Mouse (Mus musculus): ENCODE data around the gene Zdhhc7.

The Zdhhc7 gene

GRCm38 (mm10) chr8:120114315-120114841, 13.1 kb upstream of the Zdhhc7 start:
- DNase-seq (ENCODE audit: low spot score in 2 of 2): peak; percentile 30 to 47

DNA sequence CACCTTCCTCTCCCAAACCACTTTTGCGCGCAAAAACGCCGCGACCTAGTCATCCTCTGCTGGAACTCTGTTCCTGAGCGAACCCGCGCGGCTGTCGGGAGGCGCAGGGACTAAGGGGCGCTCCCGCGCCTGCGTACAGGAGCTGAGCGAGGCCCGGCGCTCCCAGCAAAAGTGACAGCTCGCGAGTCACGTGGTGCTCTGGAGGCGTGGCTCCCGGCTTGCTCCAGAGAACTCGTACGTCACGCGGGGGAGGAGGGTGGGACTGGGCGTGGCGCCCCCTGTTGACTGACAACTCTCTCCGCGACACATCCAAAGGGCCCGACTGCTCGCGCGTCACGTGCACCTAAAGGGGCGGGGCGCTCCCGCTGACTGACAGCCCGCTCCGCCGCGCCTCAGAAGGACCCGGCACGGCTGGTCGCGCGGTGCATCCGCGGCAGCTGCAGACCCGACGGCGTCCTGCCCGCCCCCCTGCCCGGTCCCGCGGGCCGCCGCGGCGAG, 12.5 kb upstream of the Zdhhc7 start, which contains the start of gene 6430548M08Rik:
6430548M08Rik (plus strand) TSS at position 395 of the 498 bp plus-strand sequence.
- DNase-seq (ENCODE audit: low spot score in 2 of 2): peak; percentile 100

- peak; percentile 36 to 45 for DNase-seq (ENCODE audit: low spot score in 2 of 2)
Measured at GRCm38 (mm10) chr8:120113306-120113705, 12.0 kb upstream of the Zdhhc7 start.

DNA sequence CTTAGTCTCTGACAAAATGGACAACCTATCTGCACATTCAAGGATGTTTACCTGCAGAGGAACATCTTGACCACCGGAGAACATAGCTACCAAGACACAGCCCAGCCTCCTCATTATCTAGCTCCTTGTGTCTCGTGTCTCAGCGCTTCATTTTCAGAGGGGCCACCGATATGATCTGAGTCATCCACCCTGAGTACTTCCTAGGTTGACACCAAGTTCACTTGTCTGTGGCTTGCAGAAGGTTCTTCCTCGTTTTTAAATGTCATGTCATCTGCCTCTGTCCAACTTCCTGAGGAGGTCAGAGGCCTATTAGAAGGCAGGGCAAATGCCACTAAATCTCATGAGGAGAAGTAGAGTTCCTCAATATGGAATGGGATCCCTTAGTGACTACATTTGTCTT, 11.3 kb upstream of the Zdhhc7 start:
- DNase-seq (ENCODE audit: low spot score in 2 of 2): no peak

GRCm38 (mm10) chr8:120111382-120111781, 10.1 kb upstream of the Zdhhc7 start:
- DNase-seq (ENCODE audit: low spot score in 2 of 2): no peak

DNA sequence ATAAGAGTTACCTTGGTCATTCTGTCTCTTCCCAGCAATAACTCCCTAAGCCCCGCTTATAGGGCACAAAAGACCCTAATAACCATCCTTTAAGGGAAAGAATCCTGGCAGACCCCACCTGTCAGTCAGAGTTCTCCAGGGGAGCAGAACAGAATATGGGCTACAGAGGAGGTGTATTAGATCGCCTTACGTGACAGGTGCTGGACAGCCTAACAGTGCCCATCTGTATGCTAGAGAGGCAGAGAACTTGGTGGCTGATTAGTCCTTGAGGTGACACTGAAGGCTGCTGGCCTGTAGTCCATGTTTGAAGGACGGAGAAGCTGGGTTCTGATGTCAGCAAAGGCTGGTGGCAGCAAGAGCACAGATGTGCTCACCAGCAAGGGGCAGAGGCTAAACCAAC, 9.7 kb upstream of the Zdhhc7 start:
- no peak for DNase-seq (ENCODE audit: low spot score in 2 of 2)

- DNase-seq (ENCODE audit: low spot score in 2 of 2): peak; percentile 43 to 67
Measured at GRCm38 (mm10) chr8:120109149-120109548, 7.9 kb upstream of the Zdhhc7 start.

GRCm38 (mm10) chr8:120104721-120105272, 3.5 kb upstream of the Zdhhc7 start:
- peak; percentile 65 to 83 for DNase-seq (ENCODE audit: low spot score in 2 of 2)

DNA sequence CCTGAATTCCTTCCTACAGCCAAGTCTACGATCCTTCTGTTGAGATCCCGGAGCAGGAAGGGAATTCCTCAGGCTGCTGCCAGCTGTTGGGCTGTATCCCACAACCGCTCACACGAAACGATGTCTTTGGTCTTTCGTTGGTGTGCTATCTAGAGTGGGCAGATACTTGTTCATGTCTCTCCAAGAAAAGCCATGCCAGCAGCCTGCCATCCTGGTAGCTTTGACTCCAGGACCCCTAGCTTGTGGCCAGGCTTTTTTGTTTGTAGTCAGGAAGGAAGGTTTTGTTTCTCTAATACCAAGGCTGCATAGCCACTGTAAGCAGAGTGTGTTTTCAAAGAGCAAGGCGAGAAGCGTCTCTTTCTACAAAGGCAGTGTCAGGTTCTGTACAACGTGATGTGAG, 2.6 kb upstream of the Zdhhc7 start:
- no peak for DNase-seq (ENCODE audit: low spot score in 2 of 2)

DNA sequence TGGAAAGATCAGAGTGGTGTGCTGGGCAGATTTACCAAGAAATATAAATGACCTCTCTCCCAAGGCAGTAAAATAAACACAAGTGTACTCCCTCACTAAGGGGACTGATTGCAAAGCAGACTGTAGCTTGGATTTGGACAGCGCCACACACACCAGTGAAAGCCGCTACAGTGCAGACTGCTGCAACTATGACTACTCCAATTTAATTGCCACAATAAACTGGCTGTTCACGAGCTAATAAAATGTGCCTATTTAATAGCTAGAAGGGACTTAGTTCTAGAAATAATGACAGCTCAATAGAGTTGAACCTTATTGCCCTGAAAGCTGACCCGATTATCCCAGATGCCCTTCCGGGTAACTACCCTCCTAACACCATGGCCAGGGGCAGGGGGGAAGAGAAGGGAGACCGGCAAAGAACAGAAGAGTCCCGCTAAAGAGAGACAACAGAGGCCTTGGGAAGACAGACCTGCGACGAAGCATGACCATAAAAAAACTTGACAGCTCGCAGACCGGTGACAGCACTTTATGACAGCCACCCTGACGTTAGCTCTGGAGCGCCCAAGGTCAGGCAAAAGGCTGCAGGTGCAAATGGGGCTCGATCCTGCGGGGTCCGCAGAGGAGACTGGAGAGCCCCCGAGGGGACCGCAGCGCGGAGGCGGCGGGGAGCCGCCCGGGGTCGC, 754 bp downstream of the Zdhhc7 start:
- DNase-seq (ENCODE audit: low spot score in 2 of 2): no peak

DNA sequence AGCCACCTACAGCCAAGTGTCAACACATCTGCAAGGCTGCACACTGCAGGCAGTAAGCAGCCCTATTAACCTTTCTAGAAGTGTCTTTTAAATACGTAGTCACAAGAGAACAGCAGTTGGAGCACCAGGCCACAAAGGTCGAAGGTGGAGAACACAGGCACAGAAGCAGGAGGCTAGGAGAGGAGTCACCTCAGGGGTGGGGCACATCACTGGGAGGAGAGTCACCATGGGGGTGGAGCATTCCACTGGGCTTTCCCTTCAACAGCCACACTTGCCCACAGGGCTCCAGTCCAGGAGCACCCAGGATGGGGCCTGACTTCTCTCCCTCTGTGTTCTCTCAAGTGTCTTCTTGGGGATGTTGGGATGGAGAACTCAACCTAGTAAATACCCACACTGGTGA, 4.8 kb downstream of the Zdhhc7 start:
- DNase-seq (ENCODE audit: low spot score in 2 of 2): no peak

DNA sequence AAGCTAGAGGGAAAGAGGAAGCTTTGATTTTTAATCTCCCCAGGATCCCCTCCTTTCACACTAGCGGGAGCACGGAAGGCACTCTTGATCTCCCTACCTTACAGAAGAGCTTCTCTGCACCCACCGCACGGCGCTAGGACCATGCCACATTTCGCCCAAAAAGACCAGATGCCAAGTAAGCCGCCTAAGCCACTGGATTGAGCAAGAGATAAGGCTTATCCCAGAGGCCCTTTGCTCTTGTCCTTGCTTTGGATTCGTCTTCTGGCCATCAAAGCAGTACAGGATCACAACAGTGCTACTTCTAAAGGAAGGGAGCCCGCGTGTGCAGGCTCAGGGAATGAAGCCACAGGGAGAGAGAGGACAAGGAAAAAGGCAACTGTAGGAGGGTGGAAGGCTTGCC, 6.5 kb downstream of the Zdhhc7 start:
- DNase-seq (ENCODE audit: low spot score in 2 of 2): no peak

DNA sequence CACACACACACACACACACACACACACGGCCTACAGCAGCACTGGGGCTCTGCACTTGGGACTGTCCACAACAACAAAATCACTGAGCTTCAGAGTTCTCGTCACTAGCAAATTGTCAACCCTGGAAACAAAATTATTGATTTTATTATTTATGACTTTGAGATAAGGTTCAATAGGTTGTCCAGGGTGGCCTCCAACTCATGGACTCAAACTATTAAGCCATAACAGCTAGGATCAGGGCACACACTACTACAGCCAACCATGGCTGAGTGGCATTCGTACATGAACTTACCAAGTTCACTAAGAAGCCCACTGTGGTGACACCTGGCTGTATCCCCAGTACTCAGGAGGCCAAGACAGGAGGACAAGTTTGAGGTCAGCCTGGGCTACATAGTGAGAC, 8.2 kb downstream of the Zdhhc7 start:
- no peak for DNase-seq (ENCODE audit: low spot score in 2 of 2)

DNA sequence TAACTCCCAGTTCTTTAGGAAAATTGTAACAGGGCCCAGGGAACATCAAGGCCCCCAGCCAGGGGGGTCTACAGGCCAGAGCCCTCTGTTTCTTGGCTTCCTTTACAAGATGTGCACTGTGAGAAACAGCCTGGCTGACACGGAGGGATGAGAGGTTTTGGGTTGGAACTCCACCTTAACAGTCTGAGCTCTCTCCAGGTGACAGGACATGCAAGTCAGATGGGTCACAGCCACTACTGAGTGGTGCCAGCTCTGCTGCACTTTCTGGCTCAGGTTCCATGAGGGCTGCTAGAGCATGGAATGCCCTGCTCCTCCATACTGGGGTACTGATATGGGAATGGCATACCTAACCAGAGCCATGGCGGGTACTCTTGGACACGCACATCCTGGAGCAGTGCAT, 10.2 kb downstream of the Zdhhc7 start:
- no peak for DNase-seq (ENCODE audit: low spot score in 2 of 2)

DNA sequence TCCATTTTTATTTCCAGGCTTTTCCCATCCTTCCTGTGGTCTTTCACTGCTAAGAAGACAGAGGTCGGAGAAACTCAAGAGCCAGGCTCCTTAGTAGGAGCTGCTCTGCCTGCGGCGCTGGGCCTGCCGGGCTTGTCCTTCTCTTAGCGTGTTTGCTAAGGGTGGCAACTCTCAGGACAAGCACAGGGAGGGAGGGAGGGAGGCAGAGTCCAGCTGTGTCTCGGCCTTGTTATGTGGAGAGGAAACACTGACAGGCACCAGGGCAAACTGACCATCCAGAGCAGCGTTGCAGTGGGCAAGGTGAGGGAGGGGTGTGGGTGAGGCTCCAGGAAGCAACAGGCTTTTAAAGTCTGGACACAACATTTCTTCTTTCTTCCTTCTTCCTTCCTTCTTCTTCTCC, 11.8 kb downstream of the Zdhhc7 start:
- no peak for DNase-seq (ENCODE audit: low spot score in 2 of 2)

DNA sequence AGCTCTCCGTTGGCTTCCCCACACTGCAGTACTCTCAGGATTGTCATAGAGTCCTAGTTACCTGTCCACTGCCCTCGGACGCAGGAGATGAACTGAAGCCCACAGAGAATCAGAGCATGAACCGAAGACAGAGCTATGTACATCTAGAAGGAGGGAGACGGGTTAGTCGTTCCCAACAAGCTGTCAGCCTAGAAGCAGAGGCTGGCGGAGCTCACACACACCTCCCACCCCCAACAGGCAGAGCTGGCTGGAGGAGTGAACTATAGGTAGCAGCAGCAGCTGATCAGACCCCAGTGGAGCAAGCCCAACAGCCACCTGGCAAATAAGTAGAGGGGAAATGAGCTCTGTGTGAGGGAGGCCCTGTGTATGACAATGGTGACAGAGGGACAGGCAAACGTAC, 16.5 kb downstream of the Zdhhc7 start:
- DNase-seq (ENCODE audit: low spot score in 2 of 2): no peak

DNA sequence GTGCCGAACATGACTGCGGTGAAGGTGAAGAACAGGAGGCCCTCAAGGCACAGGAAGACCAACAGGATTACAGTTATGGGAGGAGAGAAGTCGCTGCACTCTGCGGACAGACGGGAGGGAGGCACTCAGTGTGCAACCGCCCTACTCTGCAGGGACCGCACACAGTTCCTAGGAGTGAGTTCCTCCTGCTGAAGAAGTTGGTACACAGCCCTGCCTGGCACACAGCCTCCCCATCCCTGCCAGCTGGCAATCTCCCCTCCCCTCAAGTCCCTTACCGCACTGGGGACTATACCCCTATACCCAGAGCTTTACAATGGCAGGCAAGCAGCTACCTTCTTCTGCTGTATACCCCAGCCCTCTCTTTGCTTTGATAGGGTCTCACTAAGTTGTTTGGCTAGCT, 18.0 kb downstream of the Zdhhc7 start:
- peak in 1 of 2 experiments; percentile 59 for DNase-seq (ENCODE audit: low spot score in 2 of 2)

DNA sequence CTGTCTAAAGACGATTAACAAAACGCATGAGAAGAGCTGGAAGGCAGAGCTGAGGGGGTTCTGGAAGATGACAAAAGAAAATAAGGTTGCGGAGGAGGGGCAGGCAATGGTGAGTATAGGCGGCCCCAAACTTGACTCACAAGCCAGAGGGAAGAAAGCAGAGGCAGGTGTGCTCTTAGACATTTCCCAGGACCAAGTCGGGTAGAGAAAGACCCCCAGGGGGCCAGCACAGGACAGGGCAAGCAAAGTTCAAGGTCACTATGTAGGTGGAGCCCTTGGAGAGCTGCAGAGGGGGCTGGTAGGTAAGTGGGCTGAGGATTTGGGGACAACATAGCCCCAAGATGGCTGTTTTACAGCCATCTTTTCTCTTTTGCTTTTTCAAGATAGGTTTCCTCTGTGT, 21.9 kb downstream of the Zdhhc7 start:
- no peak for DNase-seq (ENCODE audit: low spot score in 2 of 2)

GRCm38 (mm10) chr8:120078080-120078479, 23.2 kb downstream of the Zdhhc7 start:
- peak; percentile 62 to 75 for DNase-seq (ENCODE audit: low spot score in 2 of 2)

DNA sequence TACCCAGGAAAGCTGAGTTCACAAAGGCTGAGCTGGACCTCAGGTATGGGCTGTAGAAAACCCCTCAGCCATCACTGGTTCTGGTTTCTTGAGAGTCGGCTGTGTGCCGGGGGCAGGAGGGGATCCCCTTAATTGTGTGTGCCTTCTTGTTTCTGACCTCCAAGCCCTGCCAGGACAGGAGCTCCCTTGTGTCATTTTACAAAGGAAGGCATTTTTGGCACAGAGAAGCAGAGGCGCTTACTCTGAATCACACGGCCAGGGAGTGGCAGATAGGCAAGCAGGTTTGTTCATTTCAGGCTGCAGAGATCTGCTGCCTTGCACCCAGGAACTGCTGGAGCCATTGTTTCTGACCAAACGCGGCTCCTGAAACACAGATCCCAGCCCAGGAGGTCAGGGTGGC, 25.9 kb downstream of the Zdhhc7 start:
- DNase-seq (ENCODE audit: low spot score in 2 of 2): no peak

DNA sequence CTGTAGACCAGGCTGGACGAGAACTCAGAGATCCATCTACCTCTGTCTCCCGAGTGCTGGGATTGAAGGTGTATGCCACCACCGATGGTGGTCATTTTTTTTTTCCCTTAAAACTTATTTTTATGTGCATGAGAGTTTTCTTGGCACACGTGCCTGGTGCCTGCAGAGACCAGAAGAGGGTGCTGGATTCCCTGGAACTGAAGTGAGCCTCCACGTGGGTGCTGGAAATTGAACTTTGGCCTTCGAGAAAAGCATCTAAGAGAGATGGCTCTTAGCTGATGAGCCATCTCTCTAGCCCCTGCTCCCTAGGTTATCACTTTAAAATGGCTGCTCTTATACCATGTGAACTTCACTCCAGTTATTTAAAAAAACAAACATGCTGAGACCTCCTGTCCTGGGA, 26.8 kb downstream of the Zdhhc7 start:
- DNase-seq (ENCODE audit: low spot score in 2 of 2): no peak

DNA sequence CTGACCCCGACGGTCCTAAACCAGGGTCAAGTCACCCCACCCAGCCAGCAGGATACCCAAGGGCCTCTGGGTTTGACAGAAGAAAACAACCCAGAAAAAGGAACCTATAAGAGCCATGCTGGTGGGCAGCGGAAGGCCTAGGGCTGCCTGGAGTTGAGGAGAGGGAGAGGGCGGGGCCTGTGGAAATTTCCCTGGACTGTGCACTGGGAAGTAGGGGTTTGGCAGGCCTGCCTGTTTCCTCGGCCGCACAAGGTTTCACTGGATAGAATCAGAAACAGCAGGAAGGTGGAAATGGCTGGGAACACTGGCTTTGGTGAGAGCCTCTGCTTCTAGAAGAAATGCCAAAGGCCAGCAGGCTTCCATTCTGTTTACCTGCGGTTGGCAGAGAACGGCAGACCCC, 28.5 kb downstream of the Zdhhc7 start:
- peak in 1 of 2 experiments; percentile 43 for DNase-seq (ENCODE audit: low spot score in 2 of 2)

GRCm38 (mm10) chr8:120072259-120072658, 29.0 kb downstream of the Zdhhc7 start:
- DNase-seq (ENCODE audit: low spot score in 2 of 2): peak; percentile 69 to 76

Data from urinary bladder, postnatal 36 days (tissue).